Mouse (Mus musculus) thymus, adult 18-20 months (tissue): ENCODE measurements at regions not wholly inside any gene's neighbourhood (a gene's known extent, or its start where the extent isn't known, plus 50 kb on each side); places are given as distances from the start of the nearest gene placed in this dataset.
"Not testable (repeated sequence)": the region's sequence is repeated elsewhere in the genome, so short reads cannot be mapped to it uniquely, and the experiment has no call there.

Source experiments
- DNase-seq, 2 experiments: peaks; one replicate each; pipeline ENCODE4 v3.0.0; 2022; ENCODE audit warnings: mixed read lengths in 2 of 2

DNA sequence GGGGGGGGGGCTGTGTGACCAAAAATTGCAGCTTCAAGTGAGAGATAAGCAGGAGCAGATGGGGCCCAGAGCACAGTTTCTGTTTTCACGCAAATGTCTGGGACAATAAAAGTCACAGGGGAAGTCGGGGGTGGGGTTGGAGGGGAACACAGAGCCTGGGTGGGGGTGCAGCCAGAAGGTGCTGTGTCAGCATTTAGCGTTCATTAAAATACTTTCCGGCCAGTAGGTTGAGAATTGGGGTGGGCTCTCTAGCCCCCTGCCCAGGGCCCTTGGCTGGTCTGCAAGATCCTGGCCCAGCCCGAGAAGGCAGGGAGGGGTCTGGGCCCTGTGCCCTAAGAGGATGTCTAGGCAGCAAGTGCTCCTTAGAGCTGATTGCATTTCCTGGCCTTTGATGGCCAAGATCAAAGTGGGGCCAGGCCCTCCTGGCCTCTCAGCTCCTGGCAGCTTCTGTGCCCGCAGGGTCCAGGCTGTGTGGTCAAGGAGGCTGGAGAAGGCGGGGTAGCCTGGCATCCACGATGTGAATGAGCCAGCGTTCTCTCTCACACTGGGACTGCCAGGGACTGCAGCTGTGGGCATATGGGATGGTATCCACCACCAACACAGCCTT, 283.0 kb downstream of the Cyp26b1 start:
- no peak for DNase-seq

DNA sequence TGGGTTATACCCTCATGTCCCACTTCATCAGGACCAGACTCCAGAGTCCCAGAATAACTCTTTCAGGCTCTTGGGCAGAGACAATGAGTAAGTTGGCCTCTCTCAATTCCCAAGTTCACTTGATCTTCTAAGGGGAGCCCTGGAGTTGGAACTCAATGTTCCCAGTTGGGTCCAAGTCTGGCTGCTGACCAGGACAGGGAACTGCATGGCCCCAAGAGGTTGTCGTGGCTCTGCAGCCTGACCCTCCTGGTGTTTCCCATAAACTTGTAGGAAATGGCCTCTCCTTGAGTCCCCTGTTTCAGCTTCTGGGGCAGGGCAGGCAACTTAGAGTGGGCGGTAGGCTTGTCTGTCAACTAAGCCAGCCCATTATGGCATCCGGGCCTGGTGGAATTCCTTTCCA, 286.2 kb downstream of the Cyp26b1 start:
- no peak for DNase-seq

DNA sequence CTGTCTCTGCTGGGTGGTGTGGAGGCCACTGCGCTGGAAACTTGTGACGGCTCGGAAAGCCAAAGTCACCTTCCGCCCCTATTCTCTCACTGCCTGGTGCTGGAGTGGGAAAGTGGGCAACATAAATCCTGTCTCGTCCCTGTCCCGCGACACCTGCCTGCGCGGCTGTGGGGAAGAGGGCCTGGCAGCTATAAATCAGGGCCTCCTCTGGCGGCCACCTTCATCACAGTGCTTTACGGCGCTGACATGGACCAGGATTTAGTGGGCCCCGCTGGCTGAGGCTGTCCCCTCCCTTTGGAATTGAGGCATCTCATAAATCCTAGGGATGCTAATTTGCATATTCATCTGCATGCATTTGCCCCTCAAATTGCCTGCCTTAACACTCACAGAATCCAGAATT, 287.1 kb downstream of the Cyp26b1 start:
- no peak for DNase-seq

DNA sequence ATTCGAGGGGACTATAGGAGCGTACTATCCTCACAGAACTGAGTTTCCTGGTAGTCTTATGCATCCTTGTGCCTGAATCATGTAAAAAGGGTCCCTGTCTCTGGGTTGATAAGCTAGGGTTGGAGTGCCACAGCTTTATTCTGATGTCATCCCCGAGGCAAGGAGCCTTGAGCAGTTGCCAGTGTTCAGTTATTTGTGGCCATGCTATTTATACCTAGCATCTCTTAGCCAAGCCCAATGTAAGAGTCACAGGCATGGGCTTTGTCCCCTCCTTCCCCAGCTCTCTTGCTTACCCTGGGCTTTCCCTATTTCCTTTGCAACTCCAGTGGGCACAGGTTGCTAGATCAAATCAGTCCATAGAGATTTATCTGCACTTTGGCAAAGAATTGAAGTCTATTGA, 288.6 kb downstream of the Cyp26b1 start:
- no peak for DNase-seq

DNA sequence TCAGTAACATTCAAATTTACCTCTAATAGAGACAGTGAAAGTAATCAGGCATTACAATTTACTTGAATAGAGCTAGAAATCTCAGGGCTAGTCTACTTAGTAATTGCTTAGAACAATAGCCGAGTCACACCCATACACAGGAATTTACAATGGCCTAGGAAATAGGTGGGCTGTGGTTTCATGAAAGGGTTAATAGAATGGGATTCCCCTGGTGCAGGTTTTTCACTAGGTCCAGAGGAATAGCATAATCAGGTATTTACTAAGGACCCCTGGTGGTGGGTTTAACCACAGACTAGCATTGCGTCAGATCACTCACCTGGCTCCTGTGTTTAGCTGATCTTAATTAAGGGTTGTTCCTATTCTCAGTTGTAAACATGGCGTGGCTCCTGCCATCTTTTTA, 290.8 kb downstream of the Cyp26b1 start:
- DNase-seq, result not testable (repeated sequence)

DNA sequence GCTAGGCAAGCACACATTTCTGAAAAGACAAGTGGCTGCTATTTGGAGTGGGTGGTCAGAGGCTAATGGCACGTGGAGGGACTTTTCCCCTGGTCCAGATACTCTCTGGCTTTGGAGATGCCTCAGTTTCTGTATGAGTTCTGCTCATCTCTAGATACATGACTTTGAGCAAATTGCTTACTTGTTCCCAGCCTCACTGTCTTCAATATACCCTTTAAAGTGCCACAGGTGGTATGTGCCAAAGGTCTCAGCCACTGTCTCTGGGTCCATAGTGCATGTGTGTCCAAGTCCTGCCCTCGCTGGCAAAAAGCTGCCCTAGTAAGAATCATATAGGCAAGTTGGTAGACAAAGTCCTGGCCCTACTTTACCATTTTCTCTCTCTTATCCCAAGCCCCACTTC, 291.5 kb downstream of the Dysf start:
- DNase-seq, result no peak

DNA sequence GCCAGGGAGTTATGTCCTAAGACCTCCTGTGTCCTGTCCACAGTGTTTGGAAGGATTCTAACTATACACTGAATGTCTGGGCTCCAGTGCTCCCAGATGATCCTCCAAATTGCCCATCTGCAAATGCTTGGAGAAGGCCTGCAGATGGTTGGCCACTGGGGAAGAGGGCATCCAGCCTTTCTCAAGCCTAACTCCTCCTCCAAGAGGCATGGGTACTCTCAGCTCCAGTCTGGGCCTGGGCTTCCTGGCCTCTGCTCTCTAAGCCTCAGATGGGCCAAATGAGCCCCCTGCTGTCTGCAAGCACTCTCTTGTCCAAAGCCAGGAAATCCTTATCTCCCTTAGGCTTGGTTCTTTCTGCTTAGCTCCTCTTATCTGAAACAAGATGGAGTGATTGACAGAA, 290.8 kb downstream of the Dysf start:
- DNase-seq, result no peak

DNA sequence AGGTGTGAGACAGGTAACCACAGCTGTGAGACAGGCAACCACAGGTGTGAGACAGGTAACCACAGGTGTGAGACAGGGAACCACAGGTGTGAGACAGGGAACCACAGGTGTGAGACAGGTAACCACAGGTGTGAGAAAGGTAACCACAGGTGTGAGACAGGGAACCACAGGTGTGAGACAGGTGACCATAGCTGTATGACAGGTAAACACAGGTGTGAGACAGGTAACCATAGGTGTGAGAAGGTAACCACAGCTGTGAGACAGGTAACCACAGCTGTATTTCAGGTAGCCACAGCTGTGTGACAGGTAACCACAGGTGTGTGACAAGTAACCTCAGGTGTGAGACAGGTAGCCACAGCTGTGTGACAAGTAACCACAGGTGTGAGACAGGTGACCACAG, 265.5 kb downstream of the Dysf start:
- DNase-seq, result not testable (repeated sequence)

DNA sequence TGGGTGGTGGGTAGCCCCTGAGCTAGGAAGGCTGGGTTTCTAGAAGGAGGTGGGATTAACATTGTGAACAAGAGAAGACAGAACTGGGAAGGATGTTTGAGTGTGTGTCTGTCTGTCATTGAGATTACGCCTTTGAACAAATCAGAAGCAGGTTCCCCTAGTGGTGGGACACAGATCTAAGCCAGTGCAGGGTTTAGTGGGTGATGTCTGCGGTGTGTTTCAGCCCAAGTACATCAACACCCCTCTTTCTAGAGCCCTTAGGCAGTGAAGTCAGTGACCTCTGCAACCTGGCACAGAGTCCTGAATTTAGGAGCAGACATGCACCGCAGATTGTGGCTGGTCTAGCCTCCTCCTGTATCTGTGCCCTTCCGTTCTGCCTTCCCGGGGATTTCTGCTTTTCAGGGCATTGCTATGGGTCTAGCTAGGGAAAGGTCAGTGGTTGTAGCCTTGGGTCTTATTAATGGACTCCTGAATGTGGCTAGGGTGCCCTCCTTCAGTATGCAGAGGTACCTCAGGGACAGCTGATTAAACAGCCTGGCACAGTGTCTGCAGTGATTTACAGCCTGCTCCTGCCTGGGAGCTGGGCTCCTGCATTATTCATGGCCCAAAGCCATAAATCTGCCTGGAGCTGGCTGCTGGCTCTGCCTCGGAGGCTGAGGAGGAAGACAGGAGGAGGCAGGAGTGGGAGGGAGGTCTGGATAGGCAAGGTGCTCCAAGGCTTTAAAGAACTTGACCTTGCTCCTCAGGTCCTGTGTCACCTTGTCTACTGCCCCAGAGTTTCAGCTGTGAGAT, 264.3 kb downstream of the Dysf start:
- no peak for DNase-seq

DNA sequence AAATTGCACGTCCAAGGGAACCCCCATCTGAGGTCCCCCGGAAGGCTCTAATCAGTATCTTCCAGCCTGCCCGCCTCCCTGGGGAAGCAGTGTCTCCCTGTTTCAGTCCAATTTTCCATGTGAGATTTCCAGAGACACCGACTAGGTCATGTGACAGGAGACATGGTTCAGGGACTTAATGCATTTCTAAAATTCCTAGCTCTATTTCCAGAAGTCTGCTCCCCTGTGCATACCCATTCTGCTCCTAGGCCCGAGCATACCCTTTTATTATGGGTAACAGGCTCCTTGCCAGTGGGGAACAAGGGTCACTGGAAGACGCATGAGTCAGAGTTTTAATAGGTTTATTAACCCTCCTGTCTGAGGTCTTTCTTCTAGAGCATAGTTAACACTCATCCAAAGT, 263.6 kb downstream of the Dysf start:
- no peak for DNase-seq

DNA sequence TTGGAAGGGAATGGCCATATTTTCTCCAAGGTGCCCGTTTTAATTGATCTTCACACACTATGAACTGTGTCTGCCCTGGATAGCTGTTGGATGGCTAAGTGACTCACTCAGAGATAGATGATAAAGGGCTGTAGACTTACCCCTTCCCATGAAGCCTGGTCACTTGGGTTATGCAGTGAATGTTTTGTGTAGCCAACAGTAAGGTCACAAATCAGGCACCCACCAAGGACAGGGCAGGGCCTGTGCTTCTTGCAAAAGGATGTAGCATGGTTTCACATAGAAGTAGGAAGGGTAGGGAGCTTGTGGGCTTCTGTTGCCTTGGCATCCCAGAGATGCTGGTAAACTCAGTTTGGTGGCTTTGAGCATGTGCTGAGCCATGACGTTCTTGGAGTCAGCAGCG, 263.1 kb downstream of the Dysf start:
- DNase-seq, result no peak

DNA sequence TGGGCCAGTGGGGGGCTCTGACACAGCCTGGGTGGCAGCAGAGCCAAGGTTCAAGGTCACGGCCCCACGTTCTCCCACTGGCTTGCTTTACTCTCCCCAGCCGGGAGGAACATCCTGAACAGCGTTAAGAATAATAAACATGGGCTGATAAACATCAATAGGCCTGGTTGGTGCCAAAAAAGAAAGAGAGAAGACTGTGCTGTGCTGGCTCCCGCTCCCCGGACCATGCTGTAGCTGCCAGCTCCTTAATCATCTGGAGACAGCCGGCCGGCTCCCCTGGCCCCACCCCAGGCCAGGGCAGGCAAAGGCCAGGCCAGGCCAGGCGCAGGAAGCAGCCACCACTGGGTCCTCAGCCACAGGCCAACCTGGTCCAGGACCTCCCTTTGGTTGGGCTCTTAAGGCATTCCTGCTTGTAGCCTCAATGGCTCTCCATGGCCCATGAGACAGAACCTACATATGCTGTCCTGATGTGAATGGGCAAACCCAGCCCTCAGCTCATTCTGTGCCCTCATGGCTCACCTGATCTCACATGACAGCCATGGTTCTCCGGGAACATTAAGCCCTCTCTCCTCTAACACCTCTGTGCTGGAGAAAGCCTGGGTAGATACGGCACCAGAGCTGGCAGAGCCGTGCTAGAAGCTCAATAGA, 262.3 kb downstream of the Dysf start:
- no peak for DNase-seq

DNA sequence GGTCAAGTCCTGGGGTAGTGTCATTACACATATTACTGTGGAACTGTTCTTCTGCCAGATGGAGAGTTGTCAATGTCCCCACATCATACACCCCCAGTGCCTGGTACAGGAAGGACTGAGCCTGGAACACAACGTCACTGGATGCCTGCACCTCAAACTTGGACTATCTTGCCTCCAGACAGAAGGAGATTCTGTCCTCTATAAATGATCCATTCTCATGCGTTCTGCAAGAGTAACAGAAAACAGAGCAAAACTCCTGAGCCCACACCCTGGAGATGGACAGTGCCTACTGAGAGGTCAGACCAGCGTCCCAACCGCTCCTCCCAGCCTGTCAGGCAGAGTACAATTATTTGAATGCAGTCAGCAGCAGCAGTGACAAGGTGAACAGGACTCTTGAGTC, 261.1 kb downstream of the Dysf start:
- no peak for DNase-seq

DNA sequence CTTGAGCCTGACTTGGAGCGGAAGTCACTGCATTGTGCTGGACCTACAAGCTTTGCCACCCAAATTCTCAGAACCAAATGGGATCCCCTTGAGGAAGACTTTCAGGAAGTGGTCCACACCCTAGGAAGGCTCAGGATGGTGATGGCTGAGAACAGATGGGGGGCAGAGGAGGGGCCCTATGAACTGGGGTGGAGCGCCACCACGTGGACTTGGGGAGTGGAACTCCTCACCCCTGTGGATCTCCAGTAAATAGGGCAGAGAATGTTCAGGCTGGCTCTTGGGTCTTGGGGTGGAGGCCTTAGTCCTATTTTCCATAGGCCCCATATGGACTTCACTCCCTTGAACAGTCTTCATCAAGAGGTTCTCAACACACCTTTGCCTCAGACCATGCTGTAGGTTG, 260.6 kb downstream of the Dysf start:
- DNase-seq, result no peak

DNA sequence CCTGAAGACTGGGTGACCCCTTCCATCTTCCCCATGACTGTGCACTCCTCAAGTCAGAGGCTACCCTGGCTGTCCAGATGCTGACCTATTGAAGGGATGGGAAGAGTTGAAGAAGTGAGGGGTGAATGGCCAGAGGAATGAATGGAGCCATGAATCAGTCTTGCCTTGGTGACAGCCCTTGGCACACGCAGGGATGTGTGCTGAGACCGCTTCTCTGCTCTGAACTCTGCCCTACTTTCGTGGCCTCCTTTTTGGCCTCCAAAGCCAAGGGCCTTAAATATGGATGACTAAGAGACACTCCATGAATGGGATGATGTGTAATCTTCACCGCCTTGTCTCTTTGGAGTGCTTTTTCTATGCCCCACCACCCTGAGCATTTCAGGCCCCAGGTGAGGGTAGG, 259.7 kb downstream of the Dysf start:
- no peak for DNase-seq

DNA sequence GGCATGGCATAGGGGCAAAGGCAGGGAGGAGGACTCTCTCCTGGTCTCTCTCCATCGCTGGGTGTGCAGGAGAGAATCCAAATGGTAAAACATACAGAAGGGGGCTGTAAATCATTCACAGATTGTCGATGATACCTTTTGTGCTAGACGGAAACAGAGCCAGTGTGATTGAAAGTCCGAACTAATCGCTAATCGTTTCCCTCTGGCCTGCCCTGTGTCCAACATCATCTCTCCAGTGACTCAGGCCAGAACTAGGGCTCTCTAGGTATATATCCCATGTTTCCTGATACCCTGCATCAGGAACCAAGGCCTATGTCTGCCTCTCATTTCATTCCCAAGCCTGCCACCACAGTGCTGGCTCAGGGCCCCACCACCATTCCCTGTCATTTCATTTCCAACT, 259.1 kb downstream of the Dysf start:
- no peak for DNase-seq

DNA sequence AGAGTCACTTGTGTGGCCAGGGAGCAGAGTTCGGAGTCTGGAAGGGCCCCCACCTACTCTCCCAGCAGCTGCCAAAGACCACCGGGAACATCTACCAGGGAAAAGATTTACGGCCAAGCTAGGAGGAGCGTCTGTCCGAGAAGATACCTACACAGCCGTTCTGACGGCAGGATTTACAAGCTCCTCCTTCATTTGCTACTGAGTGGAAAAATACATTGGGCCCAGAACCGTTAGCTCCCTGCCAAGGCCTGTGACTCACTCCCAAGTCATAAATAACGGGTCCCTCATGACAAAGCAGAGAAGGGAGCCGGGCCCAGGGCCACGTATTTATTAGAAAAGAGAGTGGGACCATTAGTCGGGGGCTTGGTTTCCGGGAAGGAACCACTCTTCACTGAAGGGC, 258.3 kb downstream of the Dysf start:
- no peak for DNase-seq

DNA sequence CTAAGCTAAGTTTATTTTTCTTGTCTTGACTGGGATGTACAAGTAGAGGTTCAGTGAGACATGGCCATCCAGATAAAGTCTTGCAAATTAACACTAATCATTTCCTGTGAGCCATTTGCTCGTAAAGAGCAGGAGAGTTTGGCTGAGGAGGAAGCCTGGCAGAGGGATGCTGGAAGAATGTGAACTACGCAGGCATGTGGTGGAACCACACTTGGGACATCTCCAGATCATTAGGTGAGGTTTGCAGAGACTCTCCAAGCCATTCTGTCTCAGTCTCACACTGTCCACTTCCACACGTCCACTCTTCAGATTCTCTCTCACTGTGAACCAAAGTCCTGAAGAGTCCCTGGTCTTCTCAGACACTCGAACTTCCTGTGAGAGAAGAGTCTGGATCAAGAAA, 256.3 kb downstream of the Dysf start:
- DNase-seq, result no peak

DNA sequence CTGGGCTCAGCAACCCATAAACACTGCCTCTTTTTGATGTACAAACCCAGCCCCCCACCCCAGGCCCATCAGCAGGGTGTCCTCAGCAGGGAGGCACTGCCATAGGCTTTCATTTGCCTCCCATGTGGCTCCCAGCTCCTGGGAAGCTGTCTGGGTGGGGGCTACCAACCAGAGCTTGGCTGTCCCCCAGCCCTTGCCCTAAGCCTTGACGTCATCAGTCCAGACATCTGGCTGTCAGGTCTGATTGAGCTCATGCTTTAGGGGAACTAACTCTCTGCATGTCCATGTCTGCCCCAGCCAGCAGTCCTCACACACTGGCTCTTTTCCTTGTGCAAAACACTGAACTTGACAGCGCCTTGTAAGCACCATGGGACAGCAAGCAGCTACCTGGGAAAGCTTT, 255.3 kb downstream of the Dysf start:
- no peak for DNase-seq

DNA sequence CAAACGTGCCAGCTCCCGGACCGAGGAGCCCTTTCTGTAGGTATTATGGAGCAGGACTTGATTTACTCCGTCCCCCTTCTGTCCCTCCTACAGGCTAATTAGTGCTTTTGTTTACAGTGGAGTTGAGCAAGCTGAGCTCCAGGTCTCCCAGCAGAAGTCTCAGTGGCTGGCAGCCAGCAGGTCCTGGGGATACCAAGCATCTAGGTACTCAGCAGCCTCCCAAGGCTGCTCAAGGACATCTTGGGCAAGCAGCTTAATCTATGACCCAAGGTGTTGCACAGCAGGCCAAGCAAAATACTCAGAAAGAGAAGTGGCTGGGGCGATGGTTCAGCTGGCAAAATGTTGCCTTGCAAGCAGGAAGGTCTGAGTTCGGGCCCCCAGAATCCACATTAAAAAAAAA, 254.4 kb downstream of the Dysf start:
- no peak for DNase-seq

DNA sequence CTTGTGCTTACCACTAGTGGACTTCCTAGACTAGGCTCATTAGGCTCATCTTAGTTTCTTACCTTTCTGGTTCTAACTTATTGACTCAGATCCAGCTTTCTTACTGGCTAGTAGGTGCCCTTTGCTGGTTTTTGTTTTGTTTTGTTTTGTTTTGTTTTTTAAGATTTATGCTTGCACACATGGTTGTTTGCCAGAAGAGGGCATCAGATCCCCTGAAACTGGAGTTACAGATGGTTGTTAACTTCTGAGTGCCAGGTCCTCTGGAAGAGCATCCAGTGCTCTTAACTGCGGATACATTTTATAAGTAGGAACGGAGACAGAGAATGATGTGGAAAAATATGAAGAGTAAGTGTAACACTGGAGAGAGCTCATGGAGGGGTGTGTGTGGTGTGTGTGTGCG, 253.1 kb downstream of the Dysf start:
- DNase-seq, result no peak
